Mouse (Mus musculus) stomach, postnatal 0 days (tissue): ENCODE results near the gene Spr. TPM values are rescaled to one million over a fixed set of nuclear protein-coding genes. Genes with fewer than 3 reads are reported as not detected.

Experiments used
- ATAC-seq: fragments of 200-750 bp; cut with Nextera tagmentation; 2 replicates; pipeline ENCODE4 v1.8.0; 2017; ENCODE audit not compliant: low FRiP score, low TSS enrichment
- DNase-seq: peaks from one replicate; pipeline ENCODE4 v3.0.0-alpha.2; 2016; ENCODE audit warnings: low spot score
- H3K27ac ChIP-seq: fragments of 300-500 bp; sonication (generic); replicated peaks from 2 replicates; pipeline ENCODE4 v1.5.1; 2014; ENCODE audit warnings: mild to moderate bottlenecking, control low read depth
- H3K27me3 ChIP-seq: fragments of 300-500 bp; sonication (generic); 2 replicates; pipeline ENCODE4 v1.6.1; 2014; ENCODE audit warnings: low read length; ENCODE audit not compliant: control insufficient read depth, insufficient read depth
- H3K36me3 ChIP-seq: fragments of 300-500 bp; sonication (generic); 2 replicates; pipeline ENCODE4 v1.6.1; 2014; ENCODE audit warnings: low read length, mixed read lengths; ENCODE audit not compliant: control insufficient read depth, insufficient read depth
- H3K4me1 ChIP-seq: fragments of 300-500 bp; sonication (generic); replicated peaks from 2 replicates; pipeline ENCODE4 v1.6.1; 2014; ENCODE audit warnings: antibody characterized with exemption; ENCODE audit not compliant: control insufficient read depth, insufficient read depth
- H3K4me2 ChIP-seq: fragments of 300-500 bp; sonication (generic); replicated peaks from 2 replicates; pipeline ENCODE4 v1.6.1; 2014; ENCODE audit warnings: low read depth, mild to moderate bottlenecking, control low read depth, moderate library complexity
- H3K4me3 ChIP-seq: fragments of 300-500 bp; sonication (generic); 2 replicates; pipeline ENCODE4 v1.5.1; 2014; ENCODE audit warnings: low read depth, low read length, control low read depth
- H3K9ac ChIP-seq: fragments of 300-500 bp; sonication (generic); 2 replicates; pipeline ENCODE4 v1.6.1; 2014; ENCODE audit warnings: mild to moderate bottlenecking, low read length, control low read depth, mixed read lengths
- H3K9me3 ChIP-seq: fragments of 300-500 bp; sonication (generic); 2 replicates; pipeline ENCODE4 v1.6.1; 2016; ENCODE audit warnings: low read length; ENCODE audit not compliant: control insufficient read depth
- CTCF ChIP-seq: IDR thresholded peaks from 2 replicates; pipeline ENCODE4 v1.5.1; 2016; ENCODE audit warnings: antibody characterized with exemption, low read depth, mild to moderate bottlenecking, moderate library complexity
- EP300 ChIP-seq: optimal IDR thresholded peaks from 2 replicates; pipeline ENCODE3; 2016; ENCODE audit warnings: antibody characterized with exemption
- WGBS: fragments of 180-500 bp; shearing (Covaris S2); extraction: QIAGEN DNeasy Blood & Tissue Kit; methylation state at CpG from one replicate; pipeline ENCODE4 v1.1.7; 2014; 5-methylcytosine and 5-hydroxymethylcytosine counted together
- polyA plus RNA-seq: library from polyadenylated mRNA; unstranded; fragments of >200 nt; fragmentation: Nextera tagmentation; extraction: Ambion mirVana; gene quantifications from 2 replicates; pipeline ENCODE4 v1.2.1, GENCODE M21; 2015

The Spr gene
- 58.8 and 62.1 TPM in 2 replicates for polyA plus RNA-seq

GRCm38 (mm10) chr6:85137217-85138035 is at the start of gene Spr:
TSS of gene Spr (minus strand) at chr6:85137766.
- WGBS = under 1% methylated on average over 49 of the region's 49 CpGs
- Histone ChIP-seq H3K9me3 (no peaks in the 10 kb centered on the region), H3K27ac (peak within 1 kb of the TSS; percentile 95), H3K27me3 (no peaks in the 10 kb centered on the region), H3K4me3 (peak within 1 kb of the TSS; percentile 80), H3K4me1 (no peaks in the 10 kb centered on the region), H3K4me2 (peak within 1 kb of the TSS; percentile 73), H3K36me3 (0 out of 2 replicates have a peak, but pooled peaks cover 4% of the 10 kb centered on the region), H3K9ac (peak within 1 kb of the TSS; percentile 86)
- DNase-seq (peak; percentile 95), ATAC-seq (peak; percentile 92)
- peak; percentile 90 for TF ChIP-seq CTCF
- no peak for TF ChIP-seq EP300

DNA sequence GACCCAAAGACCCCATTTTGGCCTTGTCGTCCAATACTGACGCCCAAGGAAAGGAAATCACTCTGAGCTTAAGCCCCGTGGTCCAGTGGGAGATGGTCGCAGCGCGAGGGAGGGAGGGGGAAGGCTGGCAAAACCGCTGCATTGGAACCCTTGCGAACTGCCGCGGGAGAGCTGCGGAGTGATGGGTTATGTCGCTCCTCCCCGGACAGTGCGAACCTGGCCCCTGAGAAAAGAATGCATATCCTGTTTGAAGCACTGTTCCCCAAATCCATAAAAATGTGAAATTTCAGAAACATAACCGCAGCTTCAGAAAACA is 49.1 kb upstream of the Spr start:
- Histone ChIP-seq H3K4me2 (no peak overlapping the region), H3K4me3 (no peak overlapping the region), H3K36me3 (no peaks in the 10 kb centered on the region), H3K27ac (no peak overlapping the region), H3K9ac (no peak overlapping the region), H3K27me3 (peaks cover 28% of the 10 kb centered on the region), H3K9me3 (no peaks in the 10 kb centered on the region), H3K4me1 (no peaks in the 10 kb centered on the region)
- no peak for TF ChIP-seq EP300
- TF ChIP-seq CTCF = no peak
- WGBS = 3% methylated on average over 15 of the region's 15 CpGs
- ATAC-seq = no peak
- DNase-seq = no peak

DNA sequence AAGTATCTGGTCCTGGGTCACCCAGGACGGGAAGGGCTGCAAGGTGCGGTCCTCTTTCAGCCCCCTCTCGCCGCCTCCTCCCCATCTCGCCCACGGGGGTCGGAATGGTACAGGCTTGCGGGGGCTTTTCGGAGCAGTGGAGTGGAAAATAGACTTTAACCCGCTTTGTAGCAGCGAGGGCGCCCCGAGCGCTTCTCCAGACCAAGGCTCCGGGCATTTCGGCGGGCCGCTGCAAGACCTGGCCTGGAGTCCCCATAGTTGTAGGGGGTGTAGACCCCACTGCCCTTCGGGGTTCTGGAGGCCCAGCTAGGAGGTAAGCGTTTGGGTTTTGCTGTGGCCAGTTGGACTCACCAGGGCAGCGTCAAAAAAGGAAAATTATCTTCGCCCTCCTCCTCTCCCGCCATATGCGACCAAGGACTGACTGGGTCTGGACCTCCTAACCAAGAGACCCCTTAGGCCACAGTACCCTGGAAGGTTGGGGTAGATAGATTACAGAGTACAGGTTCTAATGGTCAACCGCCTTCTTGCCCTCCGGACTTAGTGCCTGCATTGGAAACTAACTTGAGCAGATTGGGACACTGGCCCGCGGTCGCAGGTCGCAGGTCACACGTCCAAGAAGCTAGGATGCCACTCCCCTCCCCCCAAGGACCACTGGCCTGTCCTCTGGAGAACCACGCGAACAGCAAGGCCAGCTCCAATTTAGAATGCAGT is 48.6 kb upstream of the Spr start:
- H3K9ac ChIP-seq = no peak overlapping the region
- WGBS = 5% methylated on average over 33 of the region's 33 CpGs
- no peak overlapping the region for H3K4me2 ChIP-seq
- H3K27me3 ChIP-seq = peaks cover 25% of the 10 kb centered on the region
- H3K4me1 ChIP-seq = no peaks in the 10 kb centered on the region
- no peaks in the 10 kb centered on the region for H3K9me3 ChIP-seq
- no peaks in the 10 kb centered on the region for H3K36me3 ChIP-seq
- TF ChIP-seq CTCF (no peak), EP300 (no peak)
- H3K4me3 ChIP-seq = peak overlapping the region; percentile 16; the same call in 1 of the 2 replicates
- DNase-seq (no peak), ATAC-seq (no peak)
- no peak overlapping the region for H3K27ac ChIP-seq

GRCm38 (mm10) chr6:85183951-85184350 is 46.4 kb upstream of the Spr start:
- no peaks in the 10 kb centered on the region for H3K9me3 ChIP-seq
- H3K9ac ChIP-seq = no peak overlapping the region
- DNase-seq (no peak), ATAC-seq (no peak)
- no peak for TF ChIP-seq CTCF
- TF ChIP-seq EP300 = no peak
- no peaks in the 10 kb centered on the region for H3K36me3 ChIP-seq
- H3K4me3 ChIP-seq = no peak overlapping the region
- no peak overlapping the region for H3K4me2 ChIP-seq
- no peak overlapping the region for H3K27ac ChIP-seq
- 61% methylated on average over 3 of the region's 3 CpGs for WGBS
- H3K27me3 ChIP-seq = peaks cover 13% of the 10 kb centered on the region
- no peaks in the 10 kb centered on the region for H3K4me1 ChIP-seq

DNA sequence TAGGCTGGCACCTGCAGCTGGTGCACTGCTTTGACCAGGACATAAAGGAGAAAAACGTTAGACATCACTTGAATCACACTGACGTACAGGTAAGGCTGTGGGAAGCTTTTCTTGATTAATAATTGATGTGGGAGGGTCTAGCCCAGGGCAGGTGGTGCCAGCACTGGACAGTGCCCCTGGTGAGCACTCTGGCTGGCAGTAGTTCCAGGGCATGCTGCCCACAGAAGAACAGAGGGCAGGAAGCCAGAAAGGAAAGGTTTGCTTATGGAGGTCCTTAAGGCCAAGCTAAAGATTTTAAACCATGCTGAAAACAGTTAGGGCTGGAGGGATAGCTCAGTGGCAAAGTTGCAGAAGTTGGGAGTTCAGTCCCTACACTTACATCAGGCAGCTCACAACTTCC is 42.5 kb upstream of the Spr start:
- no peak overlapping the region for H3K4me2 ChIP-seq
- H3K27ac ChIP-seq = no peak overlapping the region
- H3K9ac ChIP-seq = no peak overlapping the region
- H3K27me3 ChIP-seq = no peaks in the 10 kb centered on the region; the same call in 1 of the 2 replicates
- no peaks in the 10 kb centered on the region for H3K36me3 ChIP-seq
- 54% methylated on average over 2 of the region's 2 CpGs for WGBS
- no peak overlapping the region for H3K4me3 ChIP-seq
- TF ChIP-seq EP300 (no peak), CTCF (no peak)
- H3K4me1 ChIP-seq = no peaks in the 10 kb centered on the region
- no peaks in the 10 kb centered on the region for H3K9me3 ChIP-seq
- DNase-seq = no peak
- ATAC-seq = no peak

DNA sequence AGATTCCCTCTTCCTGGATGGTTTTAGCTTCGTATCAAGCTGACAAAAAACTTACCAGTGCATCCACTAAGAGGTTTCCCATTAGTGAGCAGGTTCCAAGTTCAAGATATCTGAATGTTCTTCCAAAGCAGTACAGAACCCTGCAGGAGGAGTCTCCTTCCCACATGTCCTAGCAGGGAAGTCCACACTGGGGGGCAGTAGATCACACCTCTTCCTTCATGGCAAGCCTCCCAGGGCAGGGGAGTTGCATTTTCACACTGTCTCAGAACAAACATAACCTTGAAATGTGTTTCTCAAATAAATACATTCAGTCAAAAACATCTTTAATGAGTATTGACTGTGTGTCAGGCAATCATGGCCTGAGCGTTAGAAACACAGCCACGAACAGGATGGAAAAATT is 42.0 kb upstream of the Spr start:
- Histone ChIP-seq H3K9ac (no peak overlapping the region), H3K27me3 (no peaks in the 10 kb centered on the region; the same call in 1 of the 2 replicates), H3K4me2 (no peak overlapping the region), H3K36me3 (no peaks in the 10 kb centered on the region), H3K27ac (no peak overlapping the region), H3K4me3 (no peak overlapping the region), H3K4me1 (no peaks in the 10 kb centered on the region), H3K9me3 (no peaks in the 10 kb centered on the region)
- ATAC-seq (no peak), DNase-seq (no peak)
- TF ChIP-seq EP300 (no peak), CTCF (peak; percentile 31)
- WGBS = 69% methylated on average over 3 of the region's 3 CpGs
